Mouse (Mus musculus): ENCODE data around the gene Muc2.
"Not testable (repeated sequence)": the region's sequence is repeated elsewhere in the genome, so short reads cannot be mapped to it uniquely, and the experiment has no call there.

- TF ChIP-seq POLR2A (IDR thresholded peaks at IDR 0.05; ENCODE audit: insufficient read depth, low read depth, low read length); CTCF (IDR thresholded peaks at IDR 0.05); EP300 (IDR thresholded peaks at IDR 0.05; ENCODE audit: insufficient read depth, low read depth, low read length): not testable (repeated sequence)
Observed at GRCm38 (mm10) chr7:141669097-141669496, 21.0 kb upstream of the Muc2 start.
